Mouse (Mus musculus): ENCODE measurements around the gene 5430403G16Rik. TPM values are rescaled to one million over a fixed set of nuclear protein-coding genes. Genes with fewer than 3 reads are reported as not detected.

5430403G16Rik gene
- 0.08 and 0.24 TPM in 2 replicates for polyA plus RNA-seq (2012; rRNA removed; ENCODE audit: low replicate concordance)

GRCm38 (mm10) chr5:109690537-109691201 lies at the start of gene 5430403G16Rik:
5430403G16Rik (minus strand) TSS chr5:109691041.

Other genes starting within 250 kb of the 5430403G16Rik start
- 21.5 and 103 TPM in 2 replicates for gene Crlf2, start 132.0 kb downstream of the 5430403G16Rik start, polyA plus RNA-seq (2012; rRNA removed; ENCODE audit: low replicate concordance)
- 0.48 and 3.4 TPM in 2 replicates for gene 4930522L14Rik, start 60.8 kb upstream of the 5430403G16Rik start, polyA plus RNA-seq (2012; rRNA removed; ENCODE audit: low replicate concordance)
- gene Gm15446, start 232.4 kb upstream of the 5430403G16Rik start, polyA plus RNA-seq (2012; rRNA removed; ENCODE audit: low replicate concordance), result 1.3 and 3.5 TPM in 2 replicates